Mouse (Mus musculus) CD4-positive helper T cell, adult 2 months (primary cell): ENCODE results near the gene Tiam1.

Source experiments
- DNase-seq: peaks from one replicate; pipeline ENCODE4 v3.0.0-alpha.2; 2012; ENCODE audit warnings: low read depth, missing footprints, low spot score

Gene Tiam1

DNA sequence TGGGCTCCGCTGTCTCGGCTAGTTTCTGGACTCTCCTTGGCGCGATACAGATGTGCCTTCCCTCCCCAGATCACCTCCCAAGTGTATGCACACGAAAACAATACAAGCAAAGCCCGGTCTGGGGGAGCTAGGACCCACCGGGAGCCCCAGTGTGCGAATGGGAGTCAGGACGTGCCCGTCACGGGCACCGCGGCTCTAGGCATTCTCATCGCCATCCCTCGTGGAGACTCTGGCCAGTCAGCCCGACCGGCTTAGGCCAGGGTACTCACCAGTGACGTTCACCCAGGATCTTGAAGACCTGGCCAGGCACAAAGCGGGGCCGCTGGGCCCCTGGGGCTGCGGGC, 181 bp downstream of the Tiam1 start:
- DNase-seq = no peak

DNA sequence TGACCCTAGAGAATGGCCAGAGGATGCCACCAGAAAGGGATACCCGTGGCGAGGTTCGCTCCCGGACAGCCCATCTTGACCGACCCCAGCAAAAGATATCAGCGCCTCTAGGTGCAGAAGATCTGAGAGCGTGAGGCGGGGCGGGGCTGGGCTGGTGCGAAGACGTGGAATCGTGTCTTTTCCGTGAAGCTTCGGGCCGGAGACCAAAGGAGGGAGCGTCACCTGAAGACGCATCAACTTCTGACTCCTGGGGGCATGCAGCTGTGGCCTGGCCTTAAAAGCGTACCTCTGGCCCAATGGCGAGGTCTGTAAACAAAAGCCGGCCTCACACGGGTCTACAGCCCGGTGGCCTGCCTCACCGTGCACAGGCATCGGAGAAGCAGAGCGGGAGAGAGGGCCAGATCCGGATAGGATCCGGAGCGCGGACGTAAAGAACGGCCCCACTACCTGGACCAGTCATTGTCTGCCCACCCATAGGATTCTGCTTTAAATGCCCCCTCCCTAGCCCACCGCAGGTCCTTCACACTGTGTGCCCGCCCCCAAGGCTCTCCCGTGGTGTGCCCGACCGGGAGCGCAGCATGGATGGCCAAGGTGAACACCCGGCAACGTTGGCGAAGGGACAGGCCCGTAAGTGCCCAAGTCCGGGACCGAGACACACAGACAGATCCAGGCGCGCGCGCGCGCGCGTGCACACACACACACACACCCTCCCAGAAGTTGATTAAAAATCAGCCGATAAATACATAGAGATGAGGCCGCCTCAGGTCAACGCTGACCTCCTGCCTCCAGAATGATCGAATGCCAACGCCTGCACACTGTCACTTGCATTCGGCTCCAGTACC, 774 bp downstream of the Tiam1 start:
- DNase-seq = peak; percentile 60

DNA sequence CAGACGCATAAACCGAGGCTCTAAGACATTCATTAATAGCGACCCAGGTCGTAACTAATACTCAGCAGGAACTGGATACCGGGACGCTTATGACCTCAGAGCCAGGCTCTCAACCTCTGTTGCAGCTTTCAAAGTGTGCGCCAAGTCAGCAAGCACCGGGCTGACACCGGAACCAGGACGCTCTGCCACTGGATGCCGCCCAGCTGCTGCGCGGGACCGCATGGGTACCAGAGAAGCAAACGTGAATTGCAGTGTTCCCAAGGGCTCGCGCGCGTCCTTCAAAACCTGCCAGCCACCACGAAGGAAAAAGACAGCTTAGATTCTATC, 1.4 kb downstream of the Tiam1 start:
- DNase-seq = peak; percentile 45

DNA sequence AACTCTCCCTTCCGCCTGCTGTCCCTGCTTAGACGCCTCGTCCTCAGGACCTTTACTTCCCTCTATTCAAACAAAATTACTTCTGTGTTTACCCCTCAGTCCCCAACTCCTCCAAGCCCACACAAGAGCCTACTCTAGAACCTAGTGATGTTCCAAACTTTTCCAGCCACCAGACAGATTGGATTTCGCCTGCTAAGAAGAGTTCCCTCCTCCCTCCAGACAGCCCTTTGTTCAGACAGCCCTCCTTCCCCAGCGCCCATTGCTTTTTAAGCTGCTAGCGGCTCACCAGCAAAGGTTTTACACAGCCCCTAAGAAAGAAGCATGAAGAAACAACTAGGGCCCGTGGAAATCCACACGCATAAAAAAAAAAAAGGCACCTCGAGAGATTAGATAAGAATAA, 2.0 kb downstream of the Tiam1 start:
- DNase-seq = no peak

DNA sequence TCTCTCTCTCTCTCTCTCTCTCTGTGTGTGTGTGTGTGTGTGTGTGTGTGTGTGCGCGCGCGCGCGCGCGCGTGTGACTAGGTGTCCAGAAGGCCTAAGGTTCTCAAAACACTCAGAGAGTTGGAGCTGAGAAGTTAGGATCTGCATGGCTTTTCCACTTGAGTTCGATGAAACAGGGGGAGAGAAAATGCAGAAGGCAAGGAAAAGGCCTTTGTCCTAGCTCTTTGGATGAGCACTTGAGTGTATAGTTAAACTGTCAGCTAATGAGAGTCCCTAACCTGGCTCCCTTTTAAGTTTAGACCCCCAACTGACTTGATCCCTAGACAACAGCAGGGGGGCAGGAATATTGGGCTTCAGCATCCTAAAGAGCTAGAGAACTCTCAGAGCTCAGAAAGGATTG, 3.0 kb downstream of the Tiam1 start:
- no peak for DNase-seq

DNA sequence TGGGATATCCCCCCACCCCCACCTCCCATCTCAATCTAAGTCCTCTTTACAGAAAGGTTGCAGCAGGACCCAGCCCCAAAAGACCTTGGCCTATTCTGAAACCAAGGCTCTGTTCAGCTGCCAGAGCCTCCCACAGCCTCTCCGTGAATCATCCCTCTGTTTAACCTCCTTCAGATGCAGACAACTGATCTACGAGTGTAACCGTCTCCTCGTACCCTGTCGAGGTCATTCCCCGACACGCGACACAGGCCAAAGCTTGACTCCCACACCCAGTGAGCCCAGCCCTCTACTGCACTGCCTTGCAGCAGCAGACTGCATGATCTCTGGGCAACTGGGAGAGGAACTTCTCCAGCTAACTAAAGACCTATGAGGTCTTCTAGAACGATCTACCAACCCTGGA, 3.9 kb downstream of the Tiam1 start:
- DNase-seq = no peak

DNA sequence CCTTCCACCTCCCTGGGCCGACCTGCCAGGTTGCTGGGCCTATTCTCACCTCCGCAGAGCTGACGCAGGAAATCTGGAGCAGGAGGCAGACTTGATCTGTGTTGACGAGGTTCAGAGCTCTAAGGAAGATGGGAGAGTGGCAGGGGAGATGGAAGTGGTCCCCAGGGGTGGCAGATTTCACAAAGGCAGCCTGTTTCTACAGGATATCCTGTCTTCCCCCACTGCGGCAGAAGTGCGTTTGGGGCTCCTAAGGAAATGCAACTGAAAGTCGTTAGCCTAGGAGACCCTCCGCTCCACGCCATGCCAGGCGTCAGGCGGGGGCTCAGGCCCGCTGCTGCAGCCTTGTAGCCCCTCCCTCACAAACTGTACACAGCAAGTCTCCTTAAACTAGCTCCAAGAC, 5.4 kb downstream of the Tiam1 start:
- DNase-seq = no peak

DNA sequence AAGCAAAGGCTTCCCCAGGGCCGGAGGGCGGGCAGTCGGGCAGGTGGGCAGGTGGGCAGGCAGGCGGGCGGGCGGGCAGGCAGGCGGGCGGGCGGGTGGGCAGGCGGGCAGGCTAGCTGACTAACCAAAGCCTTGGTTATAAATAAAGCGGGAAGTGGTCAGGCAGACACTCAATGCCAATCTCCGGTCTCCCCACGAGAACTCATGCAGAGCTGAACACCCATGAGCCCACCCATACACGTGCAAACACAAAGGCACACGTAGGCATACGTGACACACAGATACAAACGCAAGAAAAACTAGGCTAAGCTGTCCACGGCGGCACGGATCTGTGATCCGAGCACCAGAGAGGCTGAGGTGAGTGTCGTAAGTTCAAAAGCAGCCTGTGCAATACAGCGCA, 6.4 kb downstream of the Tiam1 start:
- no peak for DNase-seq

DNA sequence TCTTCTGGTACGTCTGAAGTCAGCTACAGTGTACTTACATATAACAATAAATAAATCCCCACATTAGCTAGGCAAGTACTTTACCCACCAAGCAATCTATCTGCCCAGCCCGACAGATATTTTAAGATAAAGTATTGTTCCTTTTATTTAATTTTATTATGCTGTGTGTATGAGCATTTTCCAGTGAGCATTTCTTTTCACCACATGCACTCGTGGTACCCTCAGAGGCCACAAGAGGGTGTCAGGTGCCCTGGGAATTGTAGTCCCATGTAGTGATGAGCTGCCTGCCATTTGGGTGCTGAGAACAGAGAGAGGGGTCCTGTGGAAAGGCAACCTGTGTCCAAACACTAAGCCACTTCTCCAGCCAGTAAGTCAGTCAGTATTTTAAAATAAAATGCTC, 8.0 kb downstream of the Tiam1 start:
- no peak for DNase-seq

DNA sequence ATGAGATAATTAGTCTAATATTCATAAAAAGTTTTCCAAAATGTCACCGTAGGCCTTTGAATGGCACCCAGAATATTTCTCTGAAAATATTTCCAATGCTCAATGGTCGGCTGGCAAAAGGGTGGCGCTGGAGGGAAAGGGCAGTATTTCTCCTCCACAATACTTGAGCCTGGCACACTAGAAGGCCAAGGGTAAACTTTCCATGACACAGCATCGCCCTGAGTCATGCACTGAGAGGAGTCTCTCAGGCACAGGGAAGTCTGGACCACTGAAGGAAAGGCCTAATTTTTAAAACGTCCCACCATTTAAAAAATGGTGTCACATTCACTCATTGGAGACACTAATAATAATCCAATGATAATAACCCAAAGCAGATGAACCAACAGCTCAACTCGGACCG, 9.2 kb downstream of the Tiam1 start:
- DNase-seq = no peak

DNA sequence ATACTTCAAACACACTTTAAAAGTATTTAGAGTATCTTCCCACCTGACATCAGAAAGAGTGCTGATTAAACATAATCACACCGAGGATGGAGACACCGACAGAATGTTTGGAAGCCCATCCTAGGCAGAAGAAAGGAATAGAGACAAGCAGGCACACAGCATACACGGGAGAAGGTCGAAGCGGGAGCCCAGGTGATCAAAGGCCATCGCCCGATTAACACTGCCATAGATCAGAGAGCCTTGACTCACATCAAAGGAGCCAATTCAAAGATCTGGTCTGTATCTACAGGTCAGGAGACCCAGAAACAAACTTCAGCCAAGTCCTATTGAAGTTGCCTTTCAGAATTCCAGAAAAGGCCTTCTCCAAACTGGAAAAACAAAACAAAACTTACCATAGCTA, 10.8 kb downstream of the Tiam1 start:
- no peak for DNase-seq

DNA sequence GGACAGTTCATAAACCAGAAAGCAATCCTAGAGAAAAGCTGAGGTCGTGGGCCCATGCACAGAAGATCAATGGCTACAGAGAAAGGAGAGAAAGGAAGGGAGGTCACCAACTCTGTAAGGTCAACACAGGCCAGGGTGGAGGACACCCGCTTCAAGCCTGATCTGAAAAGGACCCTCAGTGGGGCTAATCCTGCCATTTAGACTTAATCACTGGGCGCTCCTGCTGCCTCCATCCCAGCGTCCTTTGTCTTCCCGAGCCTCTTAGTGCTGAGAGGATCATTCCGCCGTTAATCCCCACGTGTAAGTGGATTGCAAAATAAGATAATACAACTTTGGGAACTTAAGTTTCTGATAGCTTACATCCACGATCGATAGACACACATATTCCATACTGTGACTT, 11.2 kb downstream of the Tiam1 start:
- DNase-seq = no peak

DNA sequence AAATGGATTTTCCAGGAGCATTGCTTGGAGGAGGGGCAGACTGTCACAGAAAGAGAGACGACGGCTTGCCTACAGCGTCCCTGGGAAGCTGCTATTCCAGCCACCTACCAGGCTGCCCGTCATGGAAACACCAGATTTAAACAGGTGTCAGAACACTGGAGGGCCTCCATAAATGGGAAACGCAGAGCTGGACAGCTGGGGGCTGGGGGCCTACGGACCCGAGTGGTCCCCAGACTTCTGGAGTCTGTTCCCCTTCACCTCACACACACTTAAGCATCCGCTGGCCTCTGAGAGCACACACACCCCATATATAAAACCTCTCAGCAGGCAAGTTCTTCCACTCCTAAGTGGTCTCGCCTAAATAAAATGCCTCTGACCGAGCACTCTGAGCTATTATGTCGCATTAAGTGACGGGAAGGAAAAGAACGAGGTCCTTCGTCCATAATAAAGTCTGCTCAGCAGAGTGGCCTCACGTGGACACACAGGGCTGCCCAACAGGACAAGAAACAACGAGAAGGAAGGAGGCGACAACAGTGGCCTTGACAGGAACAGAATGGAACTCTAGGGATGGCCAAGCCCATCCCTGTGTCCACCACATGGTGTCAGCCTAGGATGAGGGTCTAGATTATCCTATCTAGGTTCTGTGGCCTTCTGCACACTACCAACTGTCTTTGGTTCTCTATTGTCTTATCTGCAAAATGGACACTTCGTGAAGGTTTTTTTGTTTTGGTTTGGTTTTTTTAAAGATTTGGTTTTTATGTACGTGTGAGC, 14.6 kb downstream of the Tiam1 start:
- no peak for DNase-seq

DNA sequence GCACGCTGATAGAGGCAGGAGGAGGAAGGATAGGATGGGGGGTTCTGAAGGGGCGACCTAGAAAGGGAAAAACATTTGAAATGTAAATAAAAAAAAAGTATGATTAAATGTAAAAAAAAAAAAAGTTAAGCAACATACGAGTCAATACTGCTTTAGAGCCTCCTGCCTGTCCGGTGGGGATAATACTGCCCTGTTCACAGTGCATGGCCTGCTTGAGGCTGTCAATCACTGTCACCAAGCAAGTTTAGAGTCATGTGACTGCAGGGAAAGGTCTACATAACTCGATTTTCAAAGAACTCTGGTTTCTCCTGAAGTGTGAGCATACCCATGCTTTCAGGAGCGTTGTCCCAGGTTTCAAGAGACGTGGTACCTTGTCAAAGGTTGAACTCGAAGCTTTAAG, 15.2 kb downstream of the Tiam1 start:
- no peak for DNase-seq

DNA sequence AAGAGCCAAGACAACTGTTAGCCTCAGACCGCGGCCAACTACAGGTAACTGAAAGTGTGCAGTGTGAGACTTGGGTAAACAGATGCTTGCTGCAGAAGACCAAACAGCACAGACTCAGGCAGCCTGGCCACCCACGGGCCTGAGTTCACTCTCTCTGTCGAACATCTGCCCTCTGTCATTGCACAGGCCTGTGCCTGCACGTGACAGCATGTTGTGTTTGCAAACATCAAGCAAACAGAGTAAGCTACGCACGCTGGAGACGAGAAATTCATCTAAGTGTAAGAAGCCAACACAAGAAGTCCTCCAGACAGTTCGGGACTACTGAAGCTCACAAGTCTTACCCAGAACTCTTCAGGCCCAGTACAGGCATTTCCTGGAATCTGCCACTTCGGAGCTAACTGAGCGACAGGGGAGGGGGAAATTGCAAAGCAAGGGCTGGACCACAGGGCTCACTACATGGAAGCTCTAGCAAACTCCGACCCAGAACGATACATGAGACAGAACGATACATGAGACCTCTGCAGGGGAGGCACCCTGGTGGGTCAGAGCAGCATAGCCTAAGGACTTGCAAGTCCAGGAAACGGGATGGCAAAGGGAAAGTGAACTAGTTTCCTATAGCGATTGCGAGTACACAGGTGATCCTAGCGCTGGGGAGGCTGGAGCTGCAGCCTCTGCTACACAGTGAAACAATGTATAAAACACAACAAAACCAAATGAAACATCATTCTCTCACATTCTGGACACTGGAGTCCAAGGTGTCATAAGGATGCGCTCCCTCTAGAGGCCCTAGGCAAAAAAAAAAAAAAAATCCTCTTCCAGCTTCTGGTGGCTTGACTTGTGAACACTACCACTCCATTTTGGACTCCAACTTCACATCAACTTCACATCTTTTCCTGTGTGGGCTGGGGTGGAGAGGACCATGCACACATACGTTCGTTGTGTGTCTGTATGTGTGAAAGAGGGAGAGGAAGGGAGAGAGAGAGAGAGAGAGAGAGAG, 18.0 kb downstream of the Tiam1 start:
- no peak for DNase-seq

DNA sequence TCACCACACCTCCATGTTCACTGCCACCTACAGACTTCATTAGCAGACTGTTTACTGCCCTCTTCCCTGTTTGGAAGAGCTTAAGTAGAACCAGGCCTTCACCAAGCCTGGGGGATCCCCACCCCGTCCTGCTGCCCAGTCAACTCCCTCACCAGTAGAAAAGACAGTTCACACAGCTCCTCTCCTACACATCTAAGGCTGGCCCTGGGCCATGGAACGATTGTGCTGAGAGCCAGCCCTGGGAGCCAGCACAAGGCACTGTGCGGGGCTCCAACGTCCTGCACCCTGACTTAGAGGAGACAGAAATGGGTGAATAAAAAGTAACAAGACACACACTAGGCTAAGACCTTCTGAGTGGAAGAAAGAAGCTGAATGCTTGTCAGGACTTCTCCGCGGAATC, 20.5 kb downstream of the Tiam1 start:
- DNase-seq = no peak

DNA sequence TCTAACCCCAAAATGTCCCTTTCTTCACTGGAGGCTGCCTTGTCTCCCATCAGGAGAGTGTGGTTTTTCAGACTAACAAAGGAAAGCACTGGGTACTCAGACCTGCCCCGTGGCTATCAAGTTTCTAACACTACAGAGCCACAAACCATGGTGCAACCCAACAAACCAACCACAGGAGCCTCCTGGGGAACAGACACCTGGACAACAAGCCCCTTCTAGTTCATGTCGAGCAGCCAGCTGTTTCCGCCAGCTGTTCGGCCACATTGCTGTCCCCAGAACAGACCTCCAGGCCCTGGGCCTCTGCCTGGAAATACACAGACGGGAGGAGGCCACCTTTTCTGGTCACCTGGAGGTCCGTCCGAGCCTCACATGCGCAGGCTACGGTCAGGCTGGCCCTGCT, 21.1 kb downstream of the Tiam1 start:
- DNase-seq = no peak

DNA sequence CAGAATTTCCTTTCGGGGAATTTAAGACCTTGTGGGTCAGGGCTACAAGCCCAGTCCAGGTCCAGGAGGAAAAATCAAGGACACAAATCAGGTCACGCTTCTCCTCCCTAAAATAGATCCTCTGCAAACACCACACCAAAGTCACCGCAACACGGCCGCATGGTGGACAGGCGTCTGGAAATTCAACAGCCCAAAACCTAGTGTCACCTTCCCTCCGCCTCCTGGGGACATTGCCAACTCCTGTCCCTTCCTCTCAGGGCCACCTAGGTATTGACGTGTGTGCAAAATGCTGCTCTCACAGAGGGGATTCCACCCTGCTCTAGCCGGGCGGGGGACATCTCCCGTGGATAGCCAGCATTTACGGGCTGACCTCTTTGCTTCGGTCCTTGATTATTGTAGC, 21.8 kb downstream of the Tiam1 start:
- DNase-seq = no peak

DNA sequence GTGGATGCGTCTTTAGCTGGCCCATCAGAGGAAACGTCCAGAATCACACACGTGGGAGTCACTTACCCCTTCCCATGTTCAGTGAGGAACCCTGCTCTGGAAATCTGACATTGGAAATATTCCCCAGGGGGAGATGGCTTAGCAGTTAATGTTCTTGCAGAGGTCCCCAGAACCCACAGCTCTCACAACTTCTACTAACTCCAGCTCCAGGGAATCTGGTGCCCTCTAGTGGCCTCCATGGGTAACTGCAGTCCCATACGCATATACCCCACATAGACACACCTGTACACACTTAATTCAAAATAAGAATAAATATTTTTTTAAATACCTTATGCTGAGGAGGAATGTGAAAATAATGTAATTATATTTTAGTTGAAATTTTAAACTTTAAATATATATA, 23.6 kb downstream of the Tiam1 start:
- DNase-seq = no peak

DNA sequence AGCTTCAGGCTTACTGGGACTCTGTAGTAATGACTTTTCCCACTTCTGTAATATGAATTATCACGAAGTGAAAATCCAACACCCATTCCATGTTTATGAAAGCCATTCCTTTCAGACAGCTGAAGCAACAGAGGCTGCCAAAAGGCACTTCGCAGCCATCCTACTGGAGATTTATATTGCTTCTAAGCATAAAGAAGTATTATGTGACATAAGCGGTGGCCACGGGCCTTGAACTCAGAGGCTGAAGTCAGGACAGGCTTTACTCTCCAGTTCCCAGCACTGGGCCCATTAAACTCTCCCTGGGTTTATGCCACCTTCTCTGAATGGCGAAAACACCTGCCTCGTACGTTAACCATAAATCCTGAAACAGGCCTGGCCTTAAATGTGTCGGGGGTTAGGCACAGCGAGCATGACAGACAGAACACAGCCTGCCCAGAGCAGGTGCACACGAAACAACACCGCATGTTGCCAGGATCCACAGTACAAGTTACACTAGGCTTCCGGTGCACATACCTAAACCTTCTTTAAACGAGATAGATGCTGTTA, 26.9 kb downstream of the Tiam1 start:
- no peak for DNase-seq

DNA sequence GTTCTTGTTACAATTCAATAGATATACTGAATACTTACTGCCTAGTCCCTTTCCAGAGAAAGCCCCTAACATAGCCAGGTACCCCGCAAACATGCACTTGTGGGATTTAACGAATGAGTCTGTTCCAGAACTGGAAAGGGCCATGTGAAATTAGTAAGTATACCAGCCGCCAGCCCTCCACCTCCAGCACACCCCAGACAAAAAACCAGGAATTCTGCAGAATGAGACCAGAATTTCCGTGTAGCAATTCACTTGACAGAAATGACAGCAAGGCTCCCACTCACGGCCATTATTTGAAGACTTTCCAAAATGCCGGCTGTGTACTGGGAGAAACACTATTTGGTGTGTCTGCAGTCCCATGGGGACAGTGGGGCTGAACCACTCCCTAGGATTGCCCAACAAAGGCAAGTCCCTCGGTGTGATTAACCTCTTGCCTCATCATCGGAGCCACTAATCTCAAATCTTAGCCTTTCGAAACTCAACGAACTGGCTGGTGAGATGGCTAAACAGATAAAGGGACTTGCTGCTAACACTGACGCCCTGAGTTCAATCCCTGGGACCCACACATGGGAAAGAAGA, 30.9 kb downstream of the Tiam1 start:
- DNase-seq = no peak

DNA sequence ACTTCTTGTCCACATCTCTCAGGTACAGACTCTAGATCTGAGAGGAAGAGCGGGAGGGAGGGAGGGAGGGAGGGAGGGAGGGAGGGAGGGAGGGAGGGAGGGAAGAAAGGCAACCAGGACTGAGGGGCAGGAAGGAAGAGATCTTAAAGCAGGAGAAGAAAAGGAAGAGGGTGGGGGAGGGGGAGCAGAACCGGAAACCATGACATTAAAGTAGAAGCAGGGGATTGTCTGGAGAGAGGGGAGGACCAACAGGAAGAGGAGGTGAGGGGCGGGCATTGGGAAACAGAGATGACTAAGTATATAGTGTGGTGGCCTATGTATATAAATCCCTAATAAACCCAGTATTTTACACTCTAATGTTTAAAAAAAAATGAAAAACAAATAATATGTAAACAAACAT, 34.1 kb downstream of the Tiam1 start:
- DNase-seq = no peak
